Mouse (Mus musculus) E14TG2a.4 (cell line): ENCODE measurements around the gene Dio3.

Source experiments
- H3K27me3 ChIP-seq: 2 replicates; pipeline ENCODE4 v1.6.1; 2014; ENCODE audit warnings: low read length, control low read depth; ENCODE audit not compliant: insufficient read depth
- H3K36me3 ChIP-seq: 2 replicates; pipeline ENCODE4 v1.6.1; 2014; ENCODE audit warnings: low read length, control low read depth; ENCODE audit not compliant: insufficient read depth
- H3K4me1 ChIP-seq: replicated peaks from 2 replicates; pipeline ENCODE4 v1.6.1; 2014; ENCODE audit warnings: low read depth, low read length, control low read depth
- H3K4me3 ChIP-seq: replicated peaks from 2 replicates; pipeline ENCODE4 v1.5.1; 2014; ENCODE audit warnings: mild to moderate bottlenecking, low read length
- H3K9me3 ChIP-seq: 2 replicates; pipeline ENCODE4 v1.6.1; 2014; ENCODE audit warnings: low read length, control low read depth
- CTCF ChIP-seq: conservative IDR thresholded peaks from 2 replicates; pipeline ENCODE4 v1.5.1; 2014; ENCODE audit warnings: low read length
- NANOG ChIP-seq: IDR thresholded peaks from 2 replicates; pipeline ENCODE4 v1.6.1; 2014; ENCODE audit warnings: borderline replicate concordance, low read length, mixed read lengths
- POU5F1 ChIP-seq: IDR thresholded peaks from 2 replicates; pipeline ENCODE4 v1.6.1; 2014; ENCODE audit warnings: low read length, borderline replicate concordance

Gene Dio3

DNA sequence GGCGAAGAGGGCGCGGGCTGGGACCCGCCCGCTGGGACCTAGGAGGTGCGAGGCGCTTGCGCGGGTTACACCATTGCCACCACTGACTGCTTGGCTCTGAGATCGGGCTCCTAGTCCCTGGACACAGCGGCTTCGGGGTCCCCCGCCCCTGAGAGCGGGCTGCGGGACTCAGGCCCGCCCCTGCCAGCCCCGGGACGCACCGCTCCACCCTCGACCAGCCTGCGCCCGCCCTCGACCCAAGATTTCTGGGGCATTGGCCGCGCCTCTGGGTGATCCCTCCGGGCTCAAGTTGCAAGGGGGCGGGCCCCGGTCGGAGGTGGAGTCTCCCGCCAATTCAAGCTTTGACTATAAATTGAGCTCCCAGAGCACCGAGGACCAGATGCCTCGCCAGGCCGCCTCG is at the start of gene Dio3:
Gene Dio3 (plus strand): TSS at position 216 of the 400 bp plus-strand sequence.
- peak within 1 kb of the TSS; percentile 77 for H3K4me3 ChIP-seq
- H3K9me3 ChIP-seq: no peaks in the 10 kb centered on the region; the same call in 1 of the 2 replicates
- H3K36me3 ChIP-seq: no peaks in the 10 kb centered on the region
- H3K4me1 ChIP-seq: peaks cover 59% of the 10 kb centered on the region
- peaks cover 92% of the 10 kb centered on the region for H3K27me3 ChIP-seq
- no peak for TF ChIP-seq NANOG
- TF ChIP-seq CTCF: no peak
- TF ChIP-seq POU5F1: no peak

DNA sequence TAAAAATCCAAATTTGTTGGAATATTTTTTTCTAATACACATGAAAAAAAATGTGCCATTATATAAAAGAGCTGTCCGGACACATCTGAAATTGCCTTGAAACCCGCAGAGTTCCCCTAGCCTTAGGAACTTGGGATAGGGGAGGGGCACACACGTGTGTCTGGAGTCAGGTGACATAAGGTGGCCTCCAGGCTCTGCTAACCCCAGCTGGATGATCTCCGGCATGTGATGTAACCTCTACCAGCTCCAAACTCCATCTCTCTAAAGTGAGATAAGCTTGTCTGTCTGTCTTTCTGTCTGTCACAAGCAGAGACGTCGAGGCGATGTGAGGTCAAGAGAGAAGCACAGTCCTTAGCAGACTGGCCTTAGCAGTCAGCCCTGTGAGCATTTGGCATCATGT is 48.6 kb upstream of the Dio3 start:
- Histone ChIP-seq H3K4me3 (no peak overlapping the region), H3K9me3 (peaks cover 8% of the 10 kb centered on the region), H3K27me3 (peaks cover 74% of the 10 kb centered on the region), H3K36me3 (no peaks in the 10 kb centered on the region), H3K4me1 (0 out of 2 replicates have a peak, but pooled peaks cover 5% of the 10 kb centered on the region)
- no peak for TF ChIP-seq CTCF

GRCm38 (mm10) chr12:110230767-110231166 is 48.1 kb upstream of the Dio3 start:
- no peak for TF ChIP-seq NANOG
- no peak for TF ChIP-seq CTCF
- no peak for TF ChIP-seq POU5F1
- Histone ChIP-seq H3K4me3 (no peak overlapping the region), H3K36me3 (no peaks in the 10 kb centered on the region), H3K4me1 (0 out of 2 replicates have a peak, but pooled peaks cover 5% of the 10 kb centered on the region), H3K9me3 (peaks cover 7% of the 10 kb centered on the region; the same call in 1 of the 2 replicates), H3K27me3 (peaks cover 76% of the 10 kb centered on the region)

DNA sequence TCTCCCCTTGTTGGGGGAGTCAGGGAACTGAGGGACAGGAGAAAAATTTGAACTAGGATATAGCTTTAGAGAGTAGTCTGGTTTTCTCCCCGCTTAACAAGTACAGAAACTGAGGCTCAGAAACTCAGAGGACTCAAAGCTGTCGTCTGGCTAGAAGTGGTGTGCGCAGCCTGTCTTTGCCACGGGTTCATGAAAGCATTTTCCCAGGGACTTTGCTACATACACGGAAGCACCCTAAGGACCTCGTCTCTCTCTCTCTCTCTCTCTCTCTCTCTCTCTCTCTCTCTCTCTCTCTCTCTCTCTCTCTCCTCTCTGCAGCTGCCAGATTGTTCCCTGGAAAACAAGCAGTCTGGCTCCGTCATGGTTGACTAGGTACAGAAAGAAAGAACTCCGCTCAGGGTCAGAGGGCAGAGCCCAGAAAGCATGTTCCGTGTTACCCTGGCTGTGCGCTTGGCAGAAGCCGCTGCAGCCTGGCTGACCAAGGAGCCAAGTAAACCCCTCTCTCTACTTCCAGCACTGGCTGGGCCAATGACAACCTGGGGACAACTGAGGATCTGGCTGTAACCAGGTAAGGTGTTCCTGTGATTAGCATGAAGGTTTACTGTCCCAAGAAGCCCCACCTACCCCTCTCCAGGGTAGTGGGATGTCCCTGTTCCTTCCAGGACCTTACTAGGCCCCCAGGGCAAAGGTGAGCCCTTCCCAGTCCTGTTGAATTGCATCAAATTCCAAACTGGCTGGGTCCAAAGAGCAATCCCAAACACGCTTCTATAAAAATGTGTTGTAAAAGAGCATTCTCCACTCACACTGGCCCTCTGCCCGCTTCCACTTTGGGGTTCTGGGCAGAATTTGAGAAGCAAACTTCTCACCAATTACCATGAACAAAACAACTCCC is 46.9 kb upstream of the Dio3 start:
- H3K4me1 ChIP-seq: 0 out of 2 replicates have a peak, but pooled peaks cover 5% of the 10 kb centered on the region
- no peak overlapping the region for H3K4me3 ChIP-seq
- H3K36me3 ChIP-seq: no peaks in the 10 kb centered on the region
- peaks cover 80% of the 10 kb centered on the region for H3K27me3 ChIP-seq
- peaks cover 7% of the 10 kb centered on the region; the same call in 1 of the 2 replicates for H3K9me3 ChIP-seq
- TF ChIP-seq NANOG: no peak
- TF ChIP-seq POU5F1: no peak
- no peak for TF ChIP-seq CTCF

- Histone ChIP-seq H3K4me3 (no peak overlapping the region), H3K4me1 (0 out of 2 replicates have a peak, but pooled peaks cover 5% of the 10 kb centered on the region), H3K36me3 (no peaks in the 10 kb centered on the region), H3K9me3 (no peaks in the 10 kb centered on the region), H3K27me3 (peaks cover 68% of the 10 kb centered on the region)
- no peak for TF ChIP-seq CTCF
- no peak for TF ChIP-seq NANOG
- TF ChIP-seq POU5F1: no peak
These were observed 43.0 kb upstream of the Dio3 start for GRCm38 (mm10) chr12:110235908-110236307.

GRCm38 (mm10) chr12:110237046-110237445 is 41.8 kb upstream of the Dio3 start:
- Histone ChIP-seq H3K4me1 (0 out of 2 replicates have a peak, but pooled peaks cover 5% of the 10 kb centered on the region), H3K9me3 (no peaks in the 10 kb centered on the region), H3K27me3 (peaks cover 64% of the 10 kb centered on the region), H3K4me3 (no peak overlapping the region), H3K36me3 (no peaks in the 10 kb centered on the region)
- no peak for TF ChIP-seq POU5F1
- TF ChIP-seq NANOG: no peak
- no peak for TF ChIP-seq CTCF

DNA sequence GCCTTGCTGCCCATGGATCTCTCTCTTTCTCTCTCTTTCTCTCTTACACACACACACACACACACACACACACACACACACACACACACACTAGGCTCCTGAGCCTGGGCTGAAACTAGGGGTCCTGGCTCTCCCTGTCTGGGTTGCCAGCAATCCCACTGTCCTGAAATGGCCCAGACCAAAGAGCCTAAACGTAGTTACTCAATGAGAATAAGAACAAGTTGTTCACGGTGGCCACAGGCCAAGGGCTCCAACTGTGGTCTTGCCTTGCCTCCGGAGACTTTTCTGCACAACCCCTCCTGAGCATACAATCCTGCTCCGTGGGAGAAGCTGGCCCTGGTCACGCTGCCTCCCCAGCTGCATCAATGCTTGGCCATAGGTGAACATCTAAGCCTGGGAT is 39.5 kb upstream of the Dio3 start:
- Histone ChIP-seq H3K27me3 (peaks cover 62% of the 10 kb centered on the region), H3K4me1 (no peaks in the 10 kb centered on the region), H3K4me3 (no peak overlapping the region), H3K9me3 (no peaks in the 10 kb centered on the region), H3K36me3 (no peaks in the 10 kb centered on the region)
- no peak for TF ChIP-seq NANOG
- TF ChIP-seq POU5F1: no peak
- TF ChIP-seq CTCF: no peak

- Histone ChIP-seq H3K9me3 (no peaks in the 10 kb centered on the region), H3K4me1 (no peaks in the 10 kb centered on the region), H3K36me3 (no peaks in the 10 kb centered on the region), H3K27me3 (peaks cover 27% of the 10 kb centered on the region), H3K4me3 (no peak overlapping the region)
- TF ChIP-seq NANOG (no peak), CTCF (no peak), POU5F1 (no peak)
These were observed 34.3 kb upstream of the Dio3 start for GRCm38 (mm10) chr12:110244581-110244980.
